Mouse (Mus musculus) left cerebral cortex, postnatal 14 days (tissue): ENCODE results near the gene Zmiz2. TPM values are rescaled to one million over a fixed set of nuclear protein-coding genes. Genes with fewer than 3 reads are reported as not detected.
"Not testable (repeated sequence)": the region's sequence is repeated elsewhere in the genome, so short reads cannot be mapped to it uniquely, and the experiment has no call there.

Source experiments
- DNase-seq, 2 experiments: peaks; one replicate each; pipeline ENCODE4 v3.0.0; 2021 to 2022; ENCODE audit warnings: low spot score in 2 of 2, mixed read lengths in 1 of 2
- intact Hi-C: fragments of 180-260 bp; cut with DNase I; formaldehyde crosslinking; loops from one replicate; pipeline ENCODE4 v1.15.1; 2025
- total RNA-seq, 2 experiments: library from RNA; stranded (reverse); gene quantifications; 2 replicates each; pipeline ENCODE4 v1.2.3; 2021

The Zmiz2 gene
- total RNA-seq, 2 experiments from 2014 or later, result 202 to 213 TPM

DNA sequence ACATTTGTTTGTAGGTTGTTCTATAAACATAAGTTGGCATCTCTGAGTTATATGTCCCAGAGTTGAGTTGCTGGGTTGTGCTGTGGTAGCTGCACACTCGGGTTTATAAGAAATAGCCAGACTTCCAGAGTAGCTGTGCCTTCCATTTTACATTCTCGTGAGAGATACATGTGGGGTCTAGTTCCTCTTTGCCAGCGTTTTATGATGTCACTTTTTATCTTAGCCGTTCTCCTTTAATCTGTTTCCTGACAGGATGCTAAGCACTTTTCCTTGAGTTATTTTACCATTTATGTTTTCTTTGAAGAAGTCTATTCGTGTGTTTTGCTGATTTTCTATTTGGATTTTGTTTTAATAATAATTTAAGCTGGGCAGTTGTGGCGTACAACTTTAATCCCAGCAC is 4.0 kb downstream of the Zmiz2 start:
- intact Hi-C loops, result no loop called here
- DNase-seq, result no peak

- no peak for DNase-seq
- intact Hi-C loops, result no loop called here
Observed at GRCm38 (mm10) chr11:6393866-6394265, 5.0 kb downstream of the Zmiz2 start.

DNA sequence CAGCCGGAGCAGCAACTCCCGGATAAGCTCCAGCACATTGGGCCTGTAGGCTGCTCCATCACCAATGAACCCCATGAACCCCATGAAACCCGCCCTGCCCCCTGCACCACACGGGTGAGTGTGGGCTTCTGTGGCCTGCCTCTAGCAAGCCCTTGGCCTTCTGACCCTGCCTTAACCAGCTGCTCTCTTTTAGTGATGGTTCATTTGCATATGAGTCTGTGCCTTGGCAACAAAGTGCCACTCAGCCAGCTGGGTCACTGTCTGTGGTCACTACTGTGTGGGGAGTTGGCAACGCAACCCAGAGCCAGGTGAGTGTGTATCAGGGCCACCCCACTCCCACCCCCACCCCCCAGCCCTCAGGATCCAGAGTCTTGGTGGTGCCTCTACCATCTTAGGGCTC is 6.7 kb downstream of the Zmiz2 start:
- intact Hi-C loops, result no loop called here
- no peak for DNase-seq

DNA sequence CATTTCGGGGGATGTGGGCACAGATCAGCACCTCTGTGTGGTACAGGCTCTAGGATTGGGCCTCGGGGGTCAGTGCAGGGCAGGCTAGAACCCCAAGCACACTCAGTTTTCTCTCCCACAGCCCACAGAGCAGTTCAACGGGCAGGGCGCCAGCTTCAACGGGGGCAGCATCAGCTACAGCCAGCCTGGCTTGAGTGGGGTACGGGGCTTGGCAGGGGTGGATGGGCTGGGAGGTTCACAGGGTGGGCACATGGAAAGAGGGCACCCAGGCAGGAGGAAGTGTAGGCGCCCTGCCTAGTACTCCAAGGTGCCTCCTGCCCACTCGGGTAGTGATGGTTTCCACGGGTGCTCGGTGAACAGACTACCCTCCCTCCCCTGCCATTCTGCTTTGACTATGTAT is 9.3 kb downstream of the Zmiz2 start:
- DNase-seq, result no peak
- intact Hi-C loops, result no loop called here

DNA sequence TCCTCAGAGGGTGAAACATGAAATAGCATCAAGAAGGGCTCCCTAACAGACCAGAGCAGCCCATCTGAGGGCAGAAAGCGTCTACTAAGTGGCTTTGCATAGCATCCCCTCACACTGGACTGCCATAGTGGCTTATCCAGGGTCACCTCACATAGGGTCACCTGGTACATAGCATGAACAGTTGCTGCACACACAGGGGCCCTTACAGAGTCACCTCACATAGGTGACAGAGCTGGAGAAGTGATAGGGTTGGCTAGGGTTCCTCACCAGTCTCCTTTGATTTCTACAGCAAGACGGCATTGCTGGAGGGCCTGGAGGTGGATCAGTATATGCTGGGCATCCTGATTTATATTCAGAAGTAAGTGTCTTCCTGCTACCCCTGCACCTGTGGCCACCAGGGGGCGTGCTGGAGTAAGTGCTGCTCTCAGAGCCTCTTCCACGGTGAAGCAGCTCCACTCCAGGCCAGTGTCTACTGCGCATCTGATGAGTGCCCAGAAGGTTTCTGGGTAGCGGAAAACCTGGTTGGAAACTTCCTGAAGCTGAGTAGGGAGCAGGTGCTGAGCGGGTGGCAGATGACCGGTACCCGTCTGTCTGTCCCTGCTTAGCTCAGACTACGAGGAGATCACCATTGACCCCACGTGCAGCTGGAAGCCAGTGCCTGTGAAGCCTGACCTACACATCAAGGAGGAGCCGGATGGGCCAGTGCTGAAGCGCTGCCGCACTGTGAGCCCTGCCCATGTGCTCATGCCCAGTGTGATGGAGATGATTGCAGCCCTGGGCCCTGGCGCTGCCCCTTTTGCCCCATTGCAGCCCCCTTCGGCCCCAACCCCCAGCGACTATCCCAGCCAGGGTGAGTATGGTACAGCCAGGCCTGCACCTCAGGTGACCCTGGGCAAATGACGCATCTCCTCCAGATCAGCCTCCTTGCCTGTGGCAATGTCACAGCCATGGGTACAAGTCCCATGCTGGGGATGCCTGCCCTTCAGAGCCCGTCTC is 13.9 kb downstream of the Zmiz2 start:
- intact Hi-C loops, result no loop called here
- DNase-seq, result peak; percentile 58 to 73

DNA sequence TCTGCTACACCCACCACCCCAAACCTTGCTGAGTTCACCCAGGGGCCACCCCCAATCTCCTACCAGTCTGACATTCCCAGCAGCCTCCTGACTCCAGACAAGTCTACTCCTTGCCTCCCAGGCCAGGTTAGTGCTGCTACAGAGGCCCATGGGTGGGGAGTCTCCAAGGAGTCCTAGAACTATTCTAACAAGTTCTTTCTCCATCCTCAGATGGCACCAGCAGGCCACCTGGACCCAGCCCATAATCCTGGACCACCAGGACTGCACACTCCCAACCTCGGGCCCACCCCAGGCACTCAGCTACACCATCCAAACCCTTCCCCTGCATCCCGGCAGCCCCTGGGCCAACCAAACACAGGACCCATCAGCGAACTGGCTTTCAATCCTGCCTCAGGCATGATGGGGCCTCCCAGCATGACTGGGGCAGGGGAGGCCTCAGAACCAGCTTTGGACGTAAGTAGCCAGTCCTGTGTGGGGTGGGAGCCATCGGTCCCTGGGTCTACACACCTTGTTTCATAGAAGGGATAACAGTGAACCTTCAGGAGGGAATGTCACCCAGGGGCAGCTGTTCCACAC is 15.0 kb downstream of the Zmiz2 start:
- no peak for DNase-seq
- intact Hi-C loops, result no loop called here

- intact Hi-C loops, result no loop called here
- peak in 1 of 2 experiments; percentile 10 for DNase-seq
Observed at GRCm38 (mm10) chr11:6404699-6405566, 16.1 kb downstream of the Zmiz2 start.

GRCm38 (mm10) chr11:6405591-6406081 is 16.8 kb downstream of the Zmiz2 start:
- intact Hi-C loops, result no loop called here
- DNase-seq, result no peak

DNA sequence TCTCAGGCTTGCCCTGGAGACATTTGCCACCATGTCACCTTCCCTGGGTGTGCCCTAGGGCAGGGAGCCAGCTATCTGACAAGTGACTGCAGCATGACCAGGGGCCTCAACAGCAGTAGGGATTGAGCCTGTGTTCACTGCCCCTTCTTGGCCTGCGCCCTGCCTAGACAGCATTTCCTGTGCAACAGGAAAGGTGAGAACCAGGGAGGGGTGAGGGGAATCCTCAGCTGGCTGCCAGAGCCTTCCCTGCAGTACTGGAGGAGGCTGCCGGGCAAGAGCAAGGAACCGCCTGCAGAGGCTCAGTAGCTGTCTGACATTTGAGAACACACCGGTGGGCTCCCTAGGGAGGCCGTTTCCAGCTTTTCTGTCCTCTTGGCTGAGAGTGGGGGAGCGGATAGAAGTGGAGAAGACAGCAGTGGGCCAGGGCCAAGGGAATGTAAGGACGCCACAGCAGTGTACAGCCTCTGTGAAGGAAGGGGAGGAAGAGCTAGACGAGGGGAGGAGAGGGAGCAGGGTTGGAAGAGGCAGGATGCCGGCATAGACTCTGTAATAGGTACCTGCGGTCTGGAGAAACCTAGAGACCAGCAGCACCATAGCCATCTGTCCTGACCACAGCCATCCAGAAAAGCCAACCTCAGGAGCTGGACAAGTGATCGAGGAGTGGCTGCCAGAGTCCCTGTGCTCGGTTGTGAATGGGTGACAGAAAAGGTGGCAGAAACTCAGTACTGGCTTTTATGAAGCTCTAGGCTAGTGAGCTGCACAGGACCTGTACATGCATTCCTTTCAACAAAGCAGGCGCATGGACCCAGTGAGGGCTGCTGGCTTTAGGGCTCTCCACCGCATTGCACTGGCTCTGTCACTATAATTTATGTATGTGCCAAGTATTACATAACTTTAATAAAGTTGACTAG is 17.6 kb downstream of the Zmiz2 start:
- DNase-seq, result peak in 1 of 2 experiments; percentile 43
- intact Hi-C loops, result no loop called here

- DNase-seq, result no peak
- intact Hi-C loops, result no loop called here
Observed at GRCm38 (mm10) chr11:6407162-6407621, 18.3 kb downstream of the Zmiz2 start.

- intact Hi-C loops, result no loop called here
- DNase-seq, result no peak
Observed at GRCm38 (mm10) chr11:6410050-6410602, 21.3 kb downstream of the Zmiz2 start.

DNA sequence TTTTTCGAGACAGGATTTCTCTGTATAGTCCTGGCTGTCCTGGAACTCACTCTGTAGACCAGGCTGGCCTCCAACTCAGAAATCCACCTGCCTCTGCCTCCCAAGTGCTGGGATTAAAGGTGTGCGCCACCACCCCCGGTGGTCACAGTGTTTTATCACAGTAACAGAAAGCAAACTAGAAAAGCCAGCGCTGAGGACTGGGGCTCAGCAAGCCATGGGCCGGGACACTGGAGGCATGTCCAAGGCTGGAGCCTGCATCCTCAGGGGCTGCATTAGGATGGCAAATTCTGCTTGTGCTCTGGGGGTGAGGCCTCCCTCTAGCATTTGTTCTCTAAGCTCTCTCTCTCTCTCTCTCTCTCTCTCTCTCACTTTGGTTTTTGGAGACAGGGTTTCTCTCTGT is 21.9 kb downstream of the Zmiz2 start:
- intact Hi-C loops, DNase-seq: not testable (repeated sequence)

- intact Hi-C loops, result no loop called here
- DNase-seq, result peak; percentile 85 to 87
Observed at GRCm38 (mm10) chr11:6411684-6412083, 22.8 kb downstream of the Zmiz2 start.

GRCm38 (mm10) chr11:6413264-6413663 is 24.4 kb downstream of the Zmiz2 start:
- DNase-seq, result no peak
- intact Hi-C loops, result no loop called here

GRCm38 (mm10) chr11:6414751-6415550 is 26.1 kb downstream of the Zmiz2 start, which contains the start of gene Ppia:
Gene Ppia, plus strand, starts transcription at chr11:6415443.
- intact Hi-C loops, result no loop called here

DNA sequence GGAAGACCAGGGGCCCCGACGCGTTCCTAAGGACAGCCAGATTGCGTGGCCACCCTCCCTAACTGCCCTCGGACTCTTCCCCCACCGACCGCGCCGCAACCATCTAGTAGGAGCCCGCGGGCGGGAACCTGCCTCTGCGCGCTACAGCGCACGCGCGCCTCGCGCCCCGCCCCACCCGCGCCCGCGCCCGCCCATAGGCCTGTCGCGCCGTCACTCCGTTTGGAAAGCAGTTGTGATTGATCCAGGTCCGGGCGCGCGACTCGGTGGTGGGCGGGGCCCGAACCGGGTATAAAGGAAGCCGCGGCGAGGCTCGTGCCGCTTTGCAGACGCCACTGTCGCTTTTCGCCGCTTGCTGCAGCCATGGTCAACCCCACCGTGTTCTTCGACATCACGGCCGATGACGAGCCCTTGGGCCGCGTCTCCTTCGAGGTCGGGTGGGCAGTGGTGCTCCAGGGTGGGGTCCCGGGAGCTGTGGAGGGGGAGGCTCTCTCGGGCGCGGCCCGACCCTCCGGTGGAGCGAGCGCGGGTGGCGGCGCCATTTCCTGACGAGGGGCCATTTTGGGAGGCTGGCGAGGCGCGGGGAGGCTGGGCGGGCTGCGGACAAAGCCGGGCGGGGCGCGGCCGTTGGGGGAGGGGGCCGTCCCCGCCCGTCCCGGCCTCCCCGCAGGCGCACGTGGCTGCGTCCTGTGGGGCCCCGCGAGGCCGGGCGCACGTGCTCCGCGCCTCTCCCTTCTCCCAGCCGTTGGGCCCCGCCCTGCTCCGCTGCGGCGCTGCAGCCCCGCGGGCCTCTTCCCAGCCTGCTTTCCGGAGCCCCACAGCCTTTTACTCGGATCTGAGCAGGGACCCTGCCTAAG is 26.9 kb downstream of the Zmiz2 start:
- intact Hi-C loops, result no loop called here
- peak; percentile 99 for DNase-seq

More at GRCm38 (mm10) chr11:6414751-6415550, 26.1 kb downstream of the Zmiz2 start, which contains the start of gene Ppia:
- DNase-seq, result peak in 1 of 2 experiments; percentile 74
